Mouse (Mus musculus) spleen, postnatal 36 days (tissue): ENCODE results near the gene Akt2.
A peak's percentile ranks its signal among the peaks of the same experiment; 100 is the strongest.

Experiments
- DNase-seq, 2 experiments: peaks; one replicate each; pipeline ENCODE4 v3.0.0; 2022; ENCODE audit warnings: low spot score in 2 of 2, mixed read lengths in 1 of 2

Akt2 gene

GRCm38 (mm10) chr7:27591266-27592216 is at the start of gene Akt2:
Gene Akt2, plus strand, starts transcription at chr7:27591552.
- peak; percentile 92 to 94 for DNase-seq

DNA sequence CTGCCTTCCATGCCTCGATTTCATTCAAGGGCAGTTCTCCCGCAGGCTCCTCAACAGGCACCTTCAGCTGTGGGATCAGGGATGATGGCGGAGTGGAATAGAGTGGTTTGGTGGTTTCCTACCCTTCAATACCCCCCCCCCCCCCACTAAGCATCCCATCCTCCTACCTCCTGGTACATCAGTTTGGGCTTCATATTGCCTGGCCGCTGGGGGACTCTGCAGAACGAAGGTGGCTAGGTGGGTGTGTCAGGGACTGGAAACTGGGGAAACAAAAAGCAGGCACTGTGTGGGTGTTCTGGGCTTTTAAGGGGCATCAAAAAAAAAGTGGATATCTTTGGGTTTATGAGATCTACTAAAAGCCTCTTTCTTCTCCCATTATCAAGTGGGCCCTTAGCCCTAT is 49.4 kb upstream of the Akt2 start:
- no peak for DNase-seq

- DNase-seq = peak; percentile 85 to 88
These were observed 48.8 kb upstream of the Akt2 start for GRCm38 (mm10) chr7:27542392-27543033.

DNA sequence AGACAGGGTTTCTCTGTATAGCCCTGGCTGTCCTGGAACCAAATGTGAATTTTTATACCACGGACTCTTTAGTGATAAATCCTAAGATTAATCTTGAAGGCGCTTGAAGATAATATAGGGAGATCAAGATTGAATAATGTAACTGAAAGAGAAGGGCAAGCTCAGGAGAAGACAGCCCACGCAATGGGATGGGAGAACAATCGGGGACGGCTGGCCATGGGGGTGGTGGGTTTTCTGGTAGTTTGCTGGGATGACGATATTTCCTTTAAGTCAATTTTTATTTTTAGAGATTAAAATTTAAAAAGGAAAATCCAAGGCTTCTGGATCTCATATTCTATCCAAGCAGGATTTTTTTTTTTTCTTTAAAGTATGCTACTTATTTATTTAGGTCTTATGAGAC is 48.3 kb upstream of the Akt2 start:
- no peak for DNase-seq

- DNase-seq = no peak
These were observed 47.5 kb upstream of the Akt2 start for GRCm38 (mm10) chr7:27543851-27544250.

- DNase-seq = peak; percentile 86 to 88
These were observed 46.5 kb upstream of the Akt2 start for GRCm38 (mm10) chr7:27544675-27545370.

DNA sequence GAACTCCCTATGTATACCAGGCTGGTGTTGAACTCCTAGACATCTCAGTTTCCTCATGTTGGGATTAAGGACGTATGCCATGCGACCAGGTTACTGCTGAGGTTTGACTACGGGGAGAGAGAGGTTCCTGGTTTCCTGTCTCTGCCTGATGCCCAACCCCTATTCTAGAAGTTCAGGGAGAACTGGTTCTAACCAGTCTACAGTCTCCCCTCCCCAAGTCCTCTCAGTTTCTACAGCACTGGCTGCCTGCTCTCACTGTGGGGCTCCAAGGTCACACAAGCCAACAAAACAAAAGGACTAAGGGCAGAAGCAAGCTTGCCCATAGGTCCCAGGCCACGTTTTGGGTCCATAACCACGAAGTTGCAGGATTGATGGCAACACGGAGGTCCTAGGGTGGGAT is 41.8 kb upstream of the Akt2 start:
- DNase-seq = no peak

GRCm38 (mm10) chr7:27552070-27552469 is 39.3 kb upstream of the Akt2 start:
- no peak for DNase-seq

GRCm38 (mm10) chr7:27552931-27553513 is 38.3 kb upstream of the Akt2 start, which contains the start of the genes Pld3 and 2310022A10Rik:
Gene Pld3, minus strand, starts transcription at chr7:27553218.
Gene 2310022A10Rik, plus strand, starts transcription at chr7:27553233.
- peak; percentile 98 for DNase-seq

DNA sequence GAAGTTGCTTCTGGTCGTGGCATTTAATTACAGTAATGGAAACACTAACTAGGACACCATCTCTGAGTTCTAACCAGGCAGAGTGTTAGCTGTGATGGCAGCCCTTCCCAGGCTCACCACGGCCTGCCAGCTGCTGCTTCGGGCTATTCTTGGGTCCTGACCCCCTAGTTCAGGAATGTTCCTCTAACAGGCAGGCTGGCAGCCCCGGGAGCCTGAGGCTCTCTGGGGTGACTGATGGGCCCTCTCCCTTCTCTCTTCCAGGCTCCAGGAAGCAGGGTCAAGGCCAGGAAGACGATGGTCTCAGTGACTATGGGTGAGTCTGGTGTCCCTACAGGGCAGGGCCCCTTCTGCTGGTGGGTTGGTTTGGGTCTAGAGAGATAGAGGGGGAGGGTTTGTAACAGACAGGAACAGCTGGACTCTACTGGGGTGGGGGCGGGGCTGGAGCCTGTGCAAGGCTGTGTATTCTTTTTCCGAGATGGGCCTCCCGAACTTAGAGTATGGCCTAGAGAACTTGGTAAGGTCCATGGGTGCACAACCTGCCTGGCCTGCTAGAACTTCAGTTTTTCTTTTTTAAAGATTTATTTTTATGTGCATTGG is 31.0 kb upstream of the Akt2 start:
- DNase-seq = no peak

DNA sequence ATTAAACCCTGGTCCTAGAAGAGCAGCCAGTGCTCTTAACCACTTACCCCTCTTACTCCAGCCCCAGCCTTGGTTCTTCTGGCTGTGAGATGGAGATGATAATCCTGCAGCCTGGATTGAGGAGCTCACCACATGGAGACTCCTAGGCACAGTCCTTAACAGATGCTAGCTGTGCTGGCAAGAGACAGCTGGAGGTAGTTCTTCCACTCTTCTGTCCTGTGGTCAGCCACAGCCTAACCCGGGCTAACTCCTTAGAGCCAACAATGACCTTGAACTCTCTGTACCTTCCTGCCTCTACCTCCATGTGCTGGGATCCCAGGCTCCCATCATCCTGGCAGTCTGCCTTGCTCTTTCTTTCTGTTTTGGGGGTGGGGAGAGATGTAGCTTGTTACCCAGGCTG is 30.4 kb upstream of the Akt2 start:
- DNase-seq = no peak

DNA sequence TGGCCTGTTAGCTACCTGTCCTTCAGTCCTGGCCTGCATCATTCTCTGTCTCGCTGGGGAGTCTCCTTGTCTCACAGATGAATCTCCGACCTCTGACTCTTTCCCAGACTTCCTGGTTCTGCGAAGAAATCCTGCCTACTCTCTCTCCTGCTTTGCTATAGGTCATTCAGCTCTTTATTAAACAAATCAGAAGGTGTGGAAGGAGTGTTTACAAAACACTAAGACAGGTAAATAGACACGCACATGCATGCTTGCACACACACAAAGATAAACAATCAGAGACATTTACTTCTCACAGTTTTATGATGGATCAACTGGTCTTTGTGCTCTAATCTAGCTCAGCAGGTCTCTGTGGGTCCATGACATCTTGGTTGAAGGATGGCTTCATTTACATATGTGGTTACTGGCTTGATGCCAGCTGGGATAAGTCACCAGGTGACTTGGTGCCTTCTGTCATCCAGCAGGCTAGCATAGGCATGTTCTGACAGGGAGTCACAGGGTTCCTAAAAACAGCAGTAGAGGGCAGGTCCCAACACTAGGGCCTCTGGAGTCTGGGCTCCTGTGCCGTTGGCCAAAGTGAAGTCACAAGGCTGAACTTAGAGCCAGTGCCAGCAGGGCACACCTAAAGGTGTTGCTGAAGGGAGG is 21.6 kb upstream of the Akt2 start:
- DNase-seq = no peak

DNA sequence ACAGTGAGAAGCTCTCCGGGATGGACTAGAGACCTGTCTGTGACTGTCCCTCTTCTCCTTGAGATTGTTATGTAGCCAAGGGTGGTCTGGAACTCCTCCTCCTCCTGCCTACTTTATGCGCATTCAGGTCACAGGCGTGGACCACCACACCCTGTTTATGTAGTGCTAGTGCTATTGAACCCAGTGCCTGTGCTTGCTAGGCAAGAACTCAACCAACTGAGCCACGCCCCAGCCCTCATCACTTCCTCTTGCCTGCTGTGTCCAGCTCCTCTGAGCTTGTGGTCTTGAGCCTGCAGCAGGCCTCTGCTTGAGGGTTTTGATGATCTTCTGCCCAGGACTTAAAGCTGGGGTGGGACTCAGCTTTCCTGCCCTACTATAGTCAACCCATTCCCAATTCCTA is 19.2 kb upstream of the Akt2 start:
- no peak for DNase-seq

- DNase-seq = no peak
These were observed 17.1 kb upstream of the Akt2 start for GRCm38 (mm10) chr7:27574124-27574880.

- peak; percentile 60 to 66 for DNase-seq
These were observed 14.4 kb upstream of the Akt2 start for GRCm38 (mm10) chr7:27576914-27577313.

DNA sequence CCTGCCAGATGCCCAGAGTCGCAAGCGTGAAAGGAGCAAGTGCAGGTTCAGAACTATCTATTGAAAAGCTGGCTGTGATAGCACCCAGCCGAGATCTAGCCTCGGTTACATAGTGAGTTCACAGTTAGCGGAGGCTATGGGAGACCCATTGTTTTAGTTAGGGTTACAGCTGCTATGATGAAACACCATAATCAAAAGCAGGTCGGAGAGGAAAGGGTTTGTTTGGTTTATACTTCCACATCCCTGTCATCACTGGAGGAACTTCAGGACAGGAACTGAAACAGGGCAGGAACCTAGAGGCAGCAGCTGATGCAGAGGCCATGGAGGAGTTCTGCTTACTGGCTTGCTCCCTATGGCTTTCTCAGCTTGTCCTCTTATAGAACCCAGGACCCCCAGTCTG is 13.8 kb upstream of the Akt2 start:
- no peak for DNase-seq

- DNase-seq = no peak
These were observed 12.9 kb upstream of the Akt2 start for GRCm38 (mm10) chr7:27578465-27578864.

- DNase-seq = no peak
These were observed 10.8 kb upstream of the Akt2 start for GRCm38 (mm10) chr7:27580380-27581174.

DNA sequence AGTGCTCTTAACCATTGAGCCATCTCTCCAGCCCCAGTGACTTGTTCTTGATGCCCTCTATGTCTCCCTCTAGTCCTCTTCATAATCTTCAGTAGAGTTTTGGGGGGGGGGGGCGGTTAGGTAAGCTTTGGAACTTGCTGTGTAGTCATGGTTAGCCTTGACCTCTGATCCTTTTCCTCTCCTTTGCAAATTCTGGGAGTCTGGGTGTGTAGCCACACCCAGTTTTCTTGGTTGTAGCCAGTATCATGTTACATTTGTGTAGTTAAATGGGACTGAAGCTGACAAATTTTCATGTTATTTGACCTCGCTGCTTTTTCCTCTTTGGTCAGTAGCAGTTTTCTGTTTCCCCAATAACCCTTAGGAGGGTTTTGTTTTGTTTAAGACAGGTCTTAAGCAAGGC is 4.5 kb upstream of the Akt2 start:
- DNase-seq = no peak
